Mouse (Mus musculus): Measurements from ENCODE around the gene Dnajb8. TPM values are rescaled to one million over a fixed set of nuclear protein-coding genes. Genes with fewer than 3 reads are reported as not detected.

Dnajb8 gene
- total and polyA plus RNA-seq, 3 experiments: not detected

DNA sequence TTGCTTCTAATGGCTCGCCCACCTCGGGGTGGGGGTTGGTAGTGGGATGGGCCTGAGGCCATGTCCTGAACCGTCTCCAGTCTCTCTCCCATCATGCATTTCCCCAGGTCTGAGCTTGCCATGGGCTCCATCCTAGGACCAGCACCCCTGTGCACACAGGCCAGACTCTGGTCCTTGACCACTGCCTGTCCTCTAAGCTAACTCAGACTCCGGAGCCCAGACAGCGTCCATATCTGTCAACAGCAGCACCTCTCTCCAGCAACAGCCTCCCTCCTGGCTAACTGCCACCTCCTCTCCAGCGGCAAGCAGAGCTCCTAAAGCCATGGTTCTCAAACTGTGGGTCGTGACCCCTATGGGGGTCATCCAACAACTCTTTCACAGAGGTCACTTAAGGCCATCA lies 14.4 kb downstream of the Dnajb8 start:
- H3K27ac ChIP-seq (ENCODE audit: insufficient read depth, low read depth): no peak overlapping the region
- dilution Hi-C loops (cut with MboI; ENCODE audit: extremely low pct_ligation_motif_present, extremely low pct_unique_long_range_greater_than_20kb, low sequenced_read_pairs) (no loop called here), in situ Hi-C loops (cut with MboI; ENCODE audit: low pct_ligation_motif_present, low pct_unique_long_range_greater_than_20kb, low sequenced_read_pairs) (loop anchor here (10.0 kb wide), 1 partner anchor 52 kb away; no protein-coding TSS in a partner anchor)
- no peak overlapping the region for H3K4me3 ChIP-seq (replicated peaks in 1 of 3; ENCODE audit: low read depth in 2 of 3, low read length in 2 of 3, poor library complexity in 1 of 3)
- H3K4me2 ChIP-seq (ENCODE audit: insufficient read depth, low read depth, poor library complexity, severe bottlenecking): no peak overlapping the region
- DNase-seq (ENCODE audit: extremely low read depth): no peak
- no peaks in the 10 kb centered on the region for H3K79me2 ChIP-seq (replicated peaks; ENCODE audit: control insufficient read depth, extremely low read depth, insufficient read depth, poor library complexity, severe bottlenecking)
- peaks cover 45% of the 10 kb centered on the region for H3K27me3 ChIP-seq (replicated peaks)
- H3K9ac ChIP-seq (ENCODE audit: insufficient read depth, low read depth): no peak overlapping the region
- TF ChIP-seq USF2 (conservative IDR thresholded peaks at IDR 0.05; ENCODE audit: low read depth, low read length) (no peak), KAT2A (IDR thresholded peaks at IDR 0.05; ENCODE audit: insufficient replicate concordance, low read length) (no peak), POLR2A (IDR thresholded peaks at IDR 0.05; ENCODE audit: low read depth, low read length) (no peak), PAX5 (IDR thresholded peaks at IDR 0.05; ENCODE audit: low read length) (no peak), GABPA (IDR thresholded peaks at IDR 0.05; ENCODE audit: insufficient replicate concordance, low read depth, low read length) (no peak), POLR2AphosphoS2 (IDR thresholded peaks at IDR 0.05; ENCODE audit: low read depth, low read length) (no peak), NELFE (IDR thresholded peaks at IDR 0.05; ENCODE audit: low read depth, low read length) (no peak), MAX (IDR thresholded peaks at IDR 0.05; ENCODE audit: low read length) (no peak)
- H3K4me1 ChIP-seq (ENCODE audit: control insufficient read depth in 1 of 2, insufficient read depth in 2 of 2): no peaks in the 10 kb centered on the region; a peak in 1 of 4 replicates
- H3K9me3 ChIP-seq (replicated peaks; ENCODE audit: low read length): no peaks in the 10 kb centered on the region
- H3K36me3 ChIP-seq (replicated peaks in 1 of 2; ENCODE audit: control insufficient read depth in 1 of 2, insufficient read depth in 1 of 2, low read length in 1 of 2): no peaks in the 10 kb centered on the region

DNA sequence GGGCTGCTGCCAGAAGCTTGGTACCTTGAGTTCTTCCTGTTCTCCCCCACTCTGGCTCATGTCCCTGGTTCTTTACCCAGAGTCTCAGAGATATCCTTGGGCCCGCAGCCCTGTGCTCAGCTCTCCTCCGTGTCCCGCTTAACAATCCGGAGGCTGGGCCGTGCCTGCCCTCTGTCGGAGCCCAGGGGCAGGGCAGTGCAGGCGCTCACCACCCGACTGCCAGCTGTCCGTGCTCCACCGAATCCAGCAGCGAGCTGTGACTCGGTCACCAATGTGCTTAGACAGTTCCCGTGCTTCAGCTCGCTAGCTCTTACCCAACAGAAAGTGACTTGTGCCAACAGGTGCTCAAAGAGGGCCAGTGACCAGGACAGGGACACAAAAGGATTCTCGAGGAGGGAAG lies 20.5 kb downstream of the Dnajb8 start:
- H3K27me3 ChIP-seq (replicated peaks): peaks cover 6% of the 10 kb centered on the region
- no peak overlapping the region for H3K9ac ChIP-seq (ENCODE audit: insufficient read depth, low read depth)
- dilution Hi-C loops (cut with MboI; ENCODE audit: extremely low pct_ligation_motif_present, extremely low pct_unique_long_range_greater_than_20kb, low sequenced_read_pairs) (no loop called here), in situ Hi-C loops (cut with MboI; ENCODE audit: low pct_ligation_motif_present, low pct_unique_long_range_greater_than_20kb, low sequenced_read_pairs) (no loop called here)
- no peaks in the 10 kb centered on the region; a peak in 1 of 4 replicates for H3K4me1 ChIP-seq (ENCODE audit: control insufficient read depth in 1 of 2, insufficient read depth in 2 of 2)
- H3K9me3 ChIP-seq (replicated peaks; ENCODE audit: low read length): no peaks in the 10 kb centered on the region
- no peak overlapping the region for H3K4me3 ChIP-seq (replicated peaks in 1 of 3; ENCODE audit: low read depth in 2 of 3, low read length in 2 of 3, poor library complexity in 1 of 3)
- no peaks in the 10 kb centered on the region for H3K36me3 ChIP-seq (replicated peaks in 1 of 2; ENCODE audit: control insufficient read depth in 1 of 2, insufficient read depth in 1 of 2, low read length in 1 of 2)
- TF ChIP-seq JUND (conservative IDR thresholded peaks at IDR 0.05; ENCODE audit: low read depth, low read length) (no peak), CTCF (conservative IDR thresholded peaks at IDR 0.05 in 1 of 2, IDR thresholded peaks at IDR 0.05 in 1 of 2; ENCODE audit: low read depth in 2 of 2, low read length in 2 of 2) (peak in 1 of 2 experiments; percentile 60; a peak in 2 of 4 replicates), ZC3H11A (IDR thresholded peaks at IDR 0.05; ENCODE audit: low read depth, low read length) (no peak), NELFE (IDR thresholded peaks at IDR 0.05; ENCODE audit: low read depth, low read length) (no peak), RAD21 (IDR thresholded peaks at IDR 0.05; ENCODE audit: low read depth, low read length) (peak; percentile 44), HCFC1 (IDR thresholded peaks at IDR 0.05; ENCODE audit: low read depth, low read length) (no peak), CHD1 (IDR thresholded peaks at IDR 0.05; ENCODE audit: low read depth, low read length) (no peak), ZNF384 (IDR thresholded peaks at IDR 0.05; ENCODE audit: low read depth, low read length) (no peak), KAT2A (IDR thresholded peaks at IDR 0.05; ENCODE audit: insufficient replicate concordance, low read length) (no peak), SMC3 (IDR thresholded peaks at IDR 0.05; ENCODE audit: low read depth, low read length) (peak; percentile 57), ZMIZ1 (IDR thresholded peaks at IDR 0.05; ENCODE audit: low read depth, low read length) (no peak)
- no peak overlapping the region for H3K4me2 ChIP-seq (ENCODE audit: insufficient read depth, low read depth, poor library complexity, severe bottlenecking)
- DNase-seq (ENCODE audit: extremely low read depth): no peak
- H3K79me2 ChIP-seq (replicated peaks; ENCODE audit: control insufficient read depth, extremely low read depth, insufficient read depth, poor library complexity, severe bottlenecking): no peaks in the 10 kb centered on the region
- H3K27ac ChIP-seq (ENCODE audit: insufficient read depth, low read depth): no peak overlapping the region

All from CH12.LX (cell line).